ENCODE assay signal across 1 mouse cellular context in genomic region chr13:21830344-21830743, GRCm38 (mm10).
TF ChIP-seq lines count a peak whose summit lies in the region.

No protein-coding gene starts in this region.

TF ChIP-seq in MEL, 35 proteins besides CTCF, POLR2A, EP300 and RAD21:
- no peak for TF ChIP-seq TAL1 (IDR thresholded peaks at IDR 0.05; ENCODE audit: low read length)
- TF ChIP-seq USF1 (IDR thresholded peaks at IDR 0.05; ENCODE audit: low read depth, low read length), result no peak
- no peak for TF ChIP-seq MYB (IDR thresholded peaks at IDR 0.05; ENCODE audit: low read depth, low read length)
- TF ChIP-seq MYC (IDR thresholded peaks at IDR 0.05; ENCODE audit: low read depth, low read length), result no peak
- no peak for TF ChIP-seq MAZ (IDR thresholded peaks at IDR 0.05; ENCODE audit: low read depth, low read length)
- TF ChIP-seq SMC3 (IDR thresholded peaks at IDR 0.05; ENCODE audit: low read depth, low read length), result no peak
- no peak for TF ChIP-seq CHD1 (IDR thresholded peaks at IDR 0.05; ENCODE audit: low read depth, low read length)
- no peak for TF ChIP-seq BHLHE40 (IDR thresholded peaks at IDR 0.05; ENCODE audit: borderline replicate concordance, low read depth, low read length)
- TF ChIP-seq CHD2 (IDR thresholded peaks at IDR 0.05; ENCODE audit: low read length), result no peak
- no peak for TF ChIP-seq POLR2AphosphoS2 (IDR thresholded peaks at IDR 0.05; ENCODE audit: low read length)
- TF ChIP-seq ZC3H11A (IDR thresholded peaks at IDR 0.05; ENCODE audit: low read depth, low read length), result no peak
- no peak for TF ChIP-seq GATA1 (IDR thresholded peaks at IDR 0.05; ENCODE audit: low read depth, low read length)
- no peak for TF ChIP-seq NELFE (IDR thresholded peaks at IDR 0.05; ENCODE audit: low read depth, low read length)
- TF ChIP-seq RCOR1 (IDR thresholded peaks at IDR 0.05; ENCODE audit: low read depth, low read length), result no peak
- no peak for TF ChIP-seq TCF12 (IDR thresholded peaks at IDR 0.05; ENCODE audit: low read depth, low read length)
- TF ChIP-seq ZMIZ1 (IDR thresholded peaks at IDR 0.05; ENCODE audit: low read depth, low read length), result no peak
- TF ChIP-seq MAX (IDR thresholded peaks at IDR 0.05; ENCODE audit: low read length), result no peak
- no peak for TF ChIP-seq HCFC1 (IDR thresholded peaks at IDR 0.05; ENCODE audit: low read depth, low read length)
- no peak for TF ChIP-seq KAT2A (conservative IDR thresholded peaks at IDR 0.05; ENCODE audit: low read depth, low read length)
